Comparison of ENCODE assay signal across 10 mouse cellular contexts in genomic region chr8:60981388-60981787, GRCm38 (mm10). TPM values are rescaled to one million over a fixed set of nuclear protein-coding genes. Genes with fewer than 3 reads are reported as not detected.
DNase-seq lines count a peak whose midpoint lies in the region; ATAC-seq and TF ChIP-seq lines count a peak whose summit lies in the region.
"Had no signal": no experiment of that assay in that cellular context is flagged by ENCODE, and none has a peak within 500 bp of the region (broad histone marks: within the 10 kb centered on the region; RNA-seq: fewer than 3 reads in every experiment).

No protein-coding gene starts in this region.

- no peak for TF ChIP-seq POLR2A in heart, adult 2 months (IDR thresholded peaks at IDR 0.05; ENCODE audit: insufficient read depth, low read depth, low read length)
- TF ChIP-seq POLR2A in bone marrow macrophage, adult 2 months (IDR thresholded peaks at IDR 0.05; ENCODE audit: borderline replicate concordance, low read depth, low read length), result no peak

- H3K4me2 ChIP-seq in heart, embryonic 15.5 days, result peak overlapping the region; percentile 87
- H3K4me2 ChIP-seq in liver, embryonic 14.5 days (ENCODE audit: low read depth), result peak overlapping the region; percentile 90

- intact Hi-C loops in heart, adult 2 months (cut with DNase I), result loop anchor here (5.0 to 10.0 kb wide), 3 partner anchors 243 to 506 kb away; partner anchors contain the start of genes Cbr4, Mfap3l and Sh3rf1

- H3K27me3 ChIP-seq in heart, embryonic 15.5 days, result no peaks in the 10 kb centered on the region
- no peaks in the 10 kb centered on the region for H3K27me3 ChIP-seq in heart, adult 2 months (ENCODE audit: control insufficient read depth, insufficient read depth, low read length)
- H3K27me3 ChIP-seq in liver, embryonic 14.5 days (ENCODE audit: control insufficient read depth, insufficient read depth, low read length), result no peaks in the 10 kb centered on the region

- TF ChIP-seq CTCF in heart, adult 2 months (IDR thresholded peaks at IDR 0.05), result no peak
- TF ChIP-seq CTCF in bone marrow macrophage, adult 2 months (IDR thresholded peaks at IDR 0.05; ENCODE audit: low read depth, low read length), result no peak
- no peak for TF ChIP-seq CTCF in liver, embryonic 14.5 days (IDR thresholded peaks at IDR 0.05; ENCODE audit: low read depth)

- H3K9ac ChIP-seq in heart, embryonic 15.5 days, result no peak overlapping the region
- H3K9ac ChIP-seq in heart, adult 2 months (ENCODE audit: low read depth, low read length), result no peak overlapping the region
- H3K9ac ChIP-seq in liver, embryonic 14.5 days (replicated peaks), result peak overlapping the region; percentile 83

- H3K27ac ChIP-seq in heart, embryonic 15.5 days, result no peak overlapping the region
- H3K27ac ChIP-seq in heart, adult 2 months, result no peak overlapping the region
- no peak overlapping the region for H3K27ac ChIP-seq in bone marrow macrophage, adult 2 months (ENCODE audit: insufficient read depth, low read depth, low read length)
- no peak overlapping the region; the same call in 1 of the 2 replicates for H3K27ac ChIP-seq in liver, embryonic 14.5 days

- H3K9me3 ChIP-seq in heart, embryonic 15.5 days (replicated peaks), result no peaks in the 10 kb centered on the region
- no peaks in the 10 kb centered on the region for H3K9me3 ChIP-seq in liver, embryonic 14.5 days (ENCODE audit: control insufficient read depth, low read length)

- H3K79me2 ChIP-seq in heart, adult 2 months (replicated peaks; ENCODE audit: control insufficient read depth, insufficient read depth, low read length), result no peaks in the 10 kb centered on the region; the same call in 1 of the 2 replicates

- 18% methylated on average over 1 of the region's 1 CpGs for WGBS in heart, embryonic 15.5 days
- 26% methylated on average over 1 of the region's 1 CpGs for WGBS in heart, adult 2 months
- 13% methylated on average over 1 of the region's 1 CpGs for WGBS in liver, embryonic 14.5 days (ENCODE audit: insufficient replicate concordance)

- H3K4me3 ChIP-seq in heart, embryonic 15.5 days, result peak overlapping the region; percentile 83; the same call in 1 of the 2 replicates
- no peak overlapping the region for H3K4me3 ChIP-seq in heart, adult 2 months
- peak overlapping the region; percentile 19 for H3K4me3 ChIP-seq in bone marrow macrophage, adult 2 months (ENCODE audit: insufficient read depth, low read length)
- peak overlapping the region; percentile 61 to 99 for H3K4me3 ChIP-seq in liver, embryonic 14.5 days (ENCODE audit: insufficient read depth in 1 of 2, low read depth in 2 of 2, low read length in 2 of 2)

- no peaks in the 10 kb centered on the region for H3K36me3 ChIP-seq in heart, embryonic 15.5 days
- H3K36me3 ChIP-seq in heart, adult 2 months (ENCODE audit: control insufficient read depth, insufficient read depth, low read length), result peaks cover 2% of the 10 kb centered on the region
- no peaks in the 10 kb centered on the region for H3K36me3 ChIP-seq in liver, embryonic 14.5 days (replicated peaks; ENCODE audit: control insufficient read depth, insufficient read depth, low read depth)

- ATAC-seq in heart, embryonic 15.5 days (replicated peaks; ENCODE audit: insufficient number of reproducible peaks, insufficient read depth, low FRiP score, low read depth), result no peak
- no peak for ATAC-seq in liver, embryonic 14.5 days (ENCODE audit: insufficient read depth)
- no peak for ATAC-seq in frontal cortex, adult (ENCODE audit: low TSS enrichment)
- ATAC-seq: lung, postnatal 0 days had no signal

- H3K4me1 ChIP-seq in heart, embryonic 15.5 days (replicated peaks), result peaks cover 10% of the 10 kb centered on the region
- H3K4me1 ChIP-seq in heart, adult 2 months (ENCODE audit: control insufficient read depth, insufficient read depth, low read length), result peaks cover 2% of the 10 kb centered on the region; the same call in 1 of the 2 replicates
- peaks cover 21% of the 10 kb centered on the region for H3K4me1 ChIP-seq in bone marrow macrophage, adult 2 months (ENCODE audit: control insufficient read depth, insufficient read depth, low read length)
- peaks cover 24 to 28% of the 10 kb centered on the region in 2 experiments for H3K4me1 ChIP-seq in liver, embryonic 14.5 days (replicated peaks; ENCODE audit: control insufficient read depth in 2 of 2, insufficient read depth in 2 of 2, low read length in 1 of 2)

- no peak for TF ChIP-seq EP300 in heart, adult 2 months (IDR thresholded peaks at IDR 0.05; ENCODE audit: insufficient read depth, low read depth, low read length)
- no peak for TF ChIP-seq EP300 in liver, embryonic 14.5 days (IDR thresholded peaks at IDR 0.05; ENCODE audit: low read depth)

- no peak for DNase-seq in heart, adult 2 months
- DNase-seq in 416B (ENCODE audit: low read depth), result peak; percentile 88
- no peak for DNase-seq in liver, embryonic 14.5 days (ENCODE audit: low read depth in 3 of 3, low spot score in 3 of 3)
- DNase-seq in layer of hippocampus, adult 9-10 months (ENCODE audit: low spot score), result no peak
- no peak for DNase-seq in urinary bladder, postnatal 10 days (ENCODE audit: low spot score)
- DNase-seq: kidney, postnatal 14 days had no signal

RNA-seq across cellular contexts. Expression of gene Clcn3, which starts 1.7 kb away (rescaled TPM):
- 19.1 and 20.8 TPM in 2 replicates for polyA plus RNA-seq in heart, embryonic 15.5 days (2015; fragmentation: Nextera tagmentation; extraction: Ambion mirVana)
- 10 to 100 TPM; 27.6 to 33.6 TPM for total RNA-seq in heart, adult 2 months (2021)
- 10.1 and 21.7 TPM in 2 replicates for polyA plus RNA-seq in heart, adult 2 months (2012; rRNA removed)
- polyA plus RNA-seq in bone marrow macrophage, adult 2 months (2012; ENCODE audit: insufficient read depth, insufficient read length, missing spikeins), result 27.7 and 27.8 TPM in 2 replicates
- 19.2 and 28.1 TPM in 2 replicates for polyA plus RNA-seq in liver, embryonic 14.5 days (2012; rRNA removed)
- 34.6 and 38.2 TPM in 2 replicates for polyA plus RNA-seq in liver, embryonic 14.5 days (2014; fragmentation: Nextera tagmentation; extraction: Ambion mirVana)

RNA-seq across cellular contexts. Expression of gene Nek1, which starts 11.6 kb away (rescaled TPM):
- polyA plus RNA-seq in heart, embryonic 15.5 days (2015; fragmentation: Nextera tagmentation; extraction: Ambion mirVana), result 11.9 and 13.0 TPM in 2 replicates
- 10 to 100 TPM in 1 of 2 experiments, 1 to 10 TPM in 1; 9.3 to 10.5 TPM for total RNA-seq in heart, adult 2 months (2021)
- polyA plus RNA-seq in heart, adult 2 months (2012; rRNA removed), result 4.0 and 4.8 TPM in 2 replicates
- polyA plus RNA-seq in bone marrow macrophage, adult 2 months (2012; ENCODE audit: insufficient read depth, insufficient read length, missing spikeins), result 5.9 and 8.5 TPM in 2 replicates
- 1.5 and 2.6 TPM in 2 replicates for polyA plus RNA-seq in liver, embryonic 14.5 days (2012; rRNA removed)
- 6.7 and 8.5 TPM in 2 replicates for polyA plus RNA-seq in liver, embryonic 14.5 days (2014; fragmentation: Nextera tagmentation; extraction: Ambion mirVana)
